Mouse (Mus musculus): ENCODE results near the gene Gm8180. TPM values are rescaled to one million over a fixed set of nuclear protein-coding genes. Genes with fewer than 3 reads are reported as not detected.
"Not testable (repeated sequence)": the region's sequence is repeated elsewhere in the genome, so short reads cannot be mapped to it uniquely, and the experiment has no call there.

The Gm8180 gene
- total RNA-seq (2021), result not detected

- intact Hi-C loops (cut with DNase I); DNase-seq (ENCODE audit: low spot score): not testable (repeated sequence)
Measured at GRCm38 (mm10) chr14:43784645-43785044, at the start of gene Gm8180. Gene Gm8180, minus strand, starts transcription at chr14:43784745.

DNA sequence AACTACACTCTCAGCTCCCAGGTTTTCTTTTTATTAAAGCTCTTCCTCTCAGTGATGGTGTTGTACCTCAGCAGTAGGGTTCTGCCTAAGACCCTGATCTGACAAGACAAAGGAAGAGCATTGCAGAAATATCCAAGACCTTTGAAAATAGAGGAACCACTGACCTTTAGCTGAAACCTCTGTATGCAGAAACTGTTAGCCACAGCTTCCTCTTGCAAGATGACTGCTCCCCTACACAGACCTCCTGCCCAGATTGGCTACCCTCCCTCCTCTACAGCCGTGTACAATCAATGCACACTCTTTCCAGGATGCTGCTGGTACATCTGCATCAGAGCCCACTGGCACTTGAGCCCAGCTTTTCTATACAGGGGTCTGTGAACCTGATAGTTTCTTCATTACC is 45.8 kb upstream of the Gm8180 start:
- intact Hi-C loops (cut with DNase I); DNase-seq (ENCODE audit: low spot score): not testable (repeated sequence)

GRCm38 (mm10) chr14:43824176-43824575 is 39.6 kb upstream of the Gm8180 start:
- intact Hi-C loops (cut with DNase I); DNase-seq (ENCODE audit: low spot score): not testable (repeated sequence)

DNA sequence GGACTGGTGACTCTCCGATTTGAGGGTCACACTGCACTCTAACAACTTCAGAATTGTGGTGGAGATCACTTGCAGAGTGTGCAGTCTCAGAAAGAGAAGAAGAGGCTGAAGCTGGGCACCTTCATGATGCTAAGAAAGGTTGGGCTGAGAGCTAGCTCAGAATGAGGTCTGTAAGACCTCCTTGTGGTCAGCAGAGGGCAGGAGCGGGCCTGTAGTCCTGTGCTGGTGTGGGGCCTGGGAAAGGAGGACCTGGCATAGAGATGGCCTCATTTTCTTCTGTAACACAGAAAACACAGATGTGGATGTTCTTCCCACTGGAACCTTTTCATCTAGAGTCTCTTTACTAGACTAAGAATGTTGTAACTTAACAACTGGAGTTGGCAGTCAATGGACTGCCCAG is 37.3 kb upstream of the Gm8180 start:
- DNase-seq (ENCODE audit: low spot score); intact Hi-C loops (cut with DNase I): not testable (repeated sequence)

- DNase-seq (ENCODE audit: low spot score); intact Hi-C loops (cut with DNase I): not testable (repeated sequence)
Measured at GRCm38 (mm10) chr14:43812458-43812857, 27.9 kb upstream of the Gm8180 start.

DNA sequence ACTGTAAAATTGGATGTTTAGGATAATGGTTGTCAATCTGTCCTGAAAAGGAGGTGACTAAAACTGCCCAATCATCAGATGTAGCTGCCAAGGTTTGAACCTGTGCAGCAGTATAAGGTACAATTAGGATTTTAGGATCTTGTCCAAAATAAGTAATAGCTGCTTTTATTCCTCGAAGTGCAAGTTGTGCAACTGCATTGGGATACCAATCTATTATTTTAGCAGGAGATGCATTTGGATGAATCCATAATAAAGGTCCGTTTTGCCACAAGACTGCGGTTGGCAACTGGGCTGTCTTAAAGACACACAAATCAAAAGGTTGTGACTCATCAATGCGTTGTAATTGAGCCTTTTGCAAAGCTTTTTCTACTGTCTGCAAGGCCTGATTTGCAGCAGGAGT is 23.6 kb upstream of the Gm8180 start:
- intact Hi-C loops (cut with DNase I); DNase-seq (ENCODE audit: low spot score): not testable (repeated sequence)

DNA sequence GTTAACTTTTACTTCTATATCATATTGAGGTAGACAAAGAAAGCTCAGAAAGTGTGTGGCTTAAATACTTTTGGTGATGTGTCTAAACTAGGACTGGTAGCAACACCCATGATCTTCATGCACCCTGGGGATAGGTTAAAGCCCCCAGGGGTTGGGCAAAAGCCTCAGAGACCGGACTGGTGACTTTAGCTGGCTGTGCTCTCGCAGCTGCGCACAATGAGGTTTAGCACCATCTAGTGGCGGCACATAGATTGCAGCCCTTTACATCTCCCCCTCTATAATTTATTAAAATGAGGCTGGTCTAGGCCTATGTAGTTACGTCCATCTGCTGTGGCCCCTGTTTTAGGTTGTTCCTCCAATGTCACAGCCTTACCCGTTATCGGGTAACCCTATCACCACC is 19.9 kb upstream of the Gm8180 start:
- DNase-seq (ENCODE audit: low spot score); intact Hi-C loops (cut with DNase I): not testable (repeated sequence)

DNA sequence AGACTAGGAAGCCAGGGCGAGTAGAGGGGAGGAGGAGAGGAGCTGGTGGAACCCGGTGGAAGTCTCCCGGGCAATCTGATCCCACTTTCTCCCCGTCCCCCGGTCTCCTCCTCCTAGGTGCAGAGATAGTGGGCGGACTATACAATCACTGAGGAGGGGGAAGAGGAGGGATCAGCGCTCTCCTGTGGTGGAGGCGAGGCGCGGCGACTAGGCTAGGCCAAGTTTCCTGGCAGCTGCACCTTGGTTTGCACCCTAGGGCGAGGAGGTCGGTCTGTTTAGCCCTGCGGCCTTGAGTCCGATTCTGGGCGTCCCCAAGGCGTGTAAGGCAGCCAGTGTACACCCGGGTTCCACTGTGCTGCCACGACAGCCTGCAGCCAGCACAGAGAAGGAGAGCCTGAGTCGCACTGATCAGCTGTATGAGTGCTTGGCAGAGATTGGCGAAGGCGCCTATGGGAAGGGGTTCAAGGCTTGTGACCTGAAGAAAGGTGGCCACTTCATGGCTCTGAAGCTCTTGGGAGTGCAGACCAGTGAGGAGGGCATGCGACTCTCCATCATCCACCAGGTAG is 12.4 kb upstream of the Gm8180 start:
- DNase-seq (ENCODE audit: low spot score); intact Hi-C loops (cut with DNase I): not testable (repeated sequence)

GRCm38 (mm10) chr14:43796069-43796904 is 11.7 kb upstream of the Gm8180 start:
- intact Hi-C loops (cut with DNase I), result no loop called here
- no peak for DNase-seq (ENCODE audit: low spot score)

DNA sequence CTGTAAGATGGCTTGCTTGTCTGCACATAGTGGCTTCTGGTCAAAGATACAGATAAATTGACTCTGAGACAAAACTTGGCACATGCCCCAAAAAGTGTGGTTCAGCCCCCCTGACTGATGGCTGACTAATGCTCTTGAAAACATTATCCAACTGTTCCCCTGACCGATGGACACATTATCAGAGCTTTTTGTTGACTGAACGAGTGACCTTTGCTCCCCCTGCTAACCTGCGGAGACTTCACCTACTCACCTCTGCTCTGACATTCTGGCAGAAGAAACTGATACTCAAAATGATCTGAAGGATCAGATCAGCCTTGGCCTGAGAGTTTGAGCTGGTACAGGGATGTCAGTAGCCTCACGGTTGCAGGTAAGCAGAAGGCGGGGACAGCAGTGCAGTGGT is 9.3 kb upstream of the Gm8180 start:
- intact Hi-C loops (cut with DNase I); DNase-seq (ENCODE audit: low spot score): not testable (repeated sequence)

DNA sequence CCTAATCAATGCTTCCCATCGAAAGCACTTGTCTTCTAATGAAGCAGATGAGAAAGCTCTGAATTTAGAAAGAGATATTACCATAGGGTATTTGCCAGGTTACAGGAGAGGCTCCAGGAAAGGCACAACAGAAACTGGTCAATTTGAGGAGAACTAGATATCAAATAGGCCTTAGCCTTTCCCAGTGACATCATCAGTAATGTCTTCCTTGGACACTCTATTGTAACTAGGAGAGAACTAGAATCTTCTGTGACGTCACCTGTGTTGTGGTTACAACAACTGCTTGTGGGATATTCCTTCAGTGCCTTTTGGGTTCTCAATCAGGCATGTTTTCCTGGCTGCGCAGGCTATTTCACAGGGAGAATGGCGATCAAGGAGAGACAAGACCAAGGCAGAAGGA is 37.0 kb downstream of the Gm8180 start, which contains the start of gene Gm6526:
Gene Gm6526, plus strand, starts transcription at position 301 of the 400 bp plus-strand sequence.
- DNase-seq (ENCODE audit: low spot score); intact Hi-C loops (cut with DNase I): not testable (repeated sequence)

Other genes starting within 250 kb of the Gm8180 start
- gene Gm5799, start 241.2 kb downstream of the Gm8180 start, total RNA-seq (2021), result not detected
- not detected for gene Gm17654, start 205.6 kb downstream of the Gm8180 start, total RNA-seq (2021)
- gene Gm10375, start 176.7 kb downstream of the Gm8180 start, total RNA-seq (2021), result not detected
- gene Gm8165, start 107.5 kb downstream of the Gm8180 start, total RNA-seq (2021), result not detected
- gene Gm7324, start 86.9 kb downstream of the Gm8180 start, total RNA-seq (2021), result under 1 TPM; 0.17 to 0.78 TPM
- not detected for gene Gm16506, start 57.3 kb downstream of the Gm8180 start, total RNA-seq (2021)
- gene Gm6526, start 36.9 kb downstream of the Gm8180 start, total RNA-seq (2021), result not detected
- gene Ear1, start 90.8 kb upstream of the Gm8180 start, total RNA-seq (2021), result not detected
- not detected for gene Ear10, start 138.8 kb upstream of the Gm8180 start, total RNA-seq (2021)
- 1 to 10 TPM; 3.9 to 4.8 TPM for gene Gm8113, start 140.6 kb upstream of the Gm8180 start, total RNA-seq (2021)
- gene Ang5, start 172.3 kb upstream of the Gm8180 start, total RNA-seq (2021), result not detected
- gene Ang6, start 217.5 kb upstream of the Gm8180 start, total RNA-seq (2021), result not detected